Mouse (Mus musculus) embryonic facial prominence, embryonic 13.5 days (tissue): ENCODE results near the gene Capn10. TPM values are rescaled to one million over a fixed set of nuclear protein-coding genes. Genes with fewer than 3 reads are reported as not detected.

ENCODE experiments used
- ATAC-seq: fragments of 200-750 bp; cut with Nextera tagmentation; 2 replicates; pipeline ENCODE4 v1.8.0; 2017; ENCODE audit warnings: low read depth; ENCODE audit not compliant: insufficient number of reproducible peaks, insufficient read depth, low FRiP score, low TSS enrichment
- H3K27ac ChIP-seq: fragments of 300-500 bp; sonication (generic); 2 replicates; pipeline ENCODE4 v1.5.1; 2015; ENCODE audit warnings: moderate library complexity, mild to moderate bottlenecking, inconsistent platforms
- H3K27me3 ChIP-seq: fragments of 300-500 bp; sonication (generic); 2 replicates; pipeline ENCODE4 v1.6.1; 2015; ENCODE audit warnings: mild to moderate bottlenecking, inconsistent platforms
- H3K36me3 ChIP-seq: fragments of 300-500 bp; sonication (generic); 2 replicates; pipeline ENCODE4 v1.6.1; 2015; ENCODE audit warnings: mild to moderate bottlenecking, inconsistent platforms
- H3K4me1 ChIP-seq: fragments of 300-500 bp; sonication (generic); 2 replicates; pipeline ENCODE4 v1.6.1; 2015; ENCODE audit warnings: inconsistent platforms
- H3K4me2 ChIP-seq: fragments of 300-500 bp; sonication (generic); 2 replicates; pipeline ENCODE4 v1.6.1; 2015; ENCODE audit warnings: moderate library complexity, mild to moderate bottlenecking, inconsistent platforms
- H3K4me3 ChIP-seq: fragments of 300-500 bp; sonication (generic); 2 replicates; pipeline ENCODE4 v1.5.1; 2015; ENCODE audit warnings: mild to moderate bottlenecking, inconsistent platforms
- H3K9ac ChIP-seq: fragments of 300-500 bp; sonication (generic); 2 replicates; pipeline ENCODE4 v1.6.1; 2015; ENCODE audit warnings: mild to moderate bottlenecking, inconsistent platforms
- H3K9me3 ChIP-seq: fragments of 300-500 bp; sonication (generic); 2 replicates; pipeline ENCODE4 v1.6.1; 2016; ENCODE audit warnings: inconsistent platforms
- WGBS: fragments of 180-500 bp; shearing (Covaris S2); methylation state at CpG from one replicate; pipeline ENCODE4 v1.1.7; 2015; ENCODE audit warnings: mixed read lengths; 5-methylcytosine and 5-hydroxymethylcytosine counted together
- polyA plus RNA-seq: library from polyadenylated mRNA; unstranded; fragments of >200 nt; fragmentation: Nextera tagmentation; extraction: Ambion mirVana; gene quantifications from 2 replicates; pipeline ENCODE4 v1.2.1, GENCODE M21; 2015

The Capn10 gene
- polyA plus RNA-seq, 1 experiment from 2014 or later: 36.2 TPM

GRCm38 (mm10) chr1:92920474-92921200 lies 13.5 kb upstream of the Capn10 start:
- H3K27ac ChIP-seq: no peak overlapping the region
- no peak overlapping the region for H3K4me2 ChIP-seq
- H3K36me3 ChIP-seq: peaks cover 57% of the 10 kb centered on the region
- no peaks in the 10 kb centered on the region for H3K9me3 ChIP-seq
- 80% methylated on average over 7 of the region's 7 CpGs for WGBS
- H3K4me1 ChIP-seq: no peaks in the 10 kb centered on the region
- ATAC-seq: no peak
- H3K9ac ChIP-seq: no peak overlapping the region
- H3K27me3 ChIP-seq: no peaks in the 10 kb centered on the region
- H3K4me3 ChIP-seq: no peak overlapping the region

GRCm38 (mm10) chr1:92921496-92921895 lies 12.7 kb upstream of the Capn10 start:
- Histone ChIP-seq H3K36me3 (peaks cover 48% of the 10 kb centered on the region), H3K27me3 (no peaks in the 10 kb centered on the region), H3K4me2 (no peak overlapping the region), H3K4me1 (no peaks in the 10 kb centered on the region), H3K4me3 (no peak overlapping the region), H3K9me3 (no peaks in the 10 kb centered on the region), H3K27ac (no peak overlapping the region), H3K9ac (no peak overlapping the region)
- 87% methylated on average over 4 of the region's 4 CpGs for WGBS
- no peak for ATAC-seq

GRCm38 (mm10) chr1:92930171-92930706 lies 3.9 kb upstream of the Capn10 start:
- Histone ChIP-seq H3K4me2 (no peak overlapping the region), H3K27ac (no peak overlapping the region), H3K27me3 (no peaks in the 10 kb centered on the region), H3K9me3 (0 out of 2 replicates have a peak, but pooled peaks cover 6% of the 10 kb centered on the region), H3K36me3 (no peaks in the 10 kb centered on the region), H3K4me1 (peaks cover 7% of the 10 kb centered on the region), H3K9ac (no peak overlapping the region), H3K4me3 (no peak overlapping the region)
- ATAC-seq: no peak
- 22% methylated on average over 1 of the region's 1 CpGs for WGBS

- H3K36me3 ChIP-seq: peaks cover 9% of the 10 kb centered on the region
- no peaks in the 10 kb centered on the region for H3K27me3 ChIP-seq
- peak overlapping the region; percentile 76 for H3K4me2 ChIP-seq
- H3K9ac ChIP-seq: peak overlapping the region; percentile 79
- H3K4me3 ChIP-seq: peak overlapping the region; percentile 65
- ATAC-seq: no peak
- H3K4me1 ChIP-seq: peaks cover 25% of the 10 kb centered on the region
- H3K9me3 ChIP-seq: 0 out of 2 replicates have a peak, but pooled peaks cover 6% of the 10 kb centered on the region
- WGBS: 79% methylated on average over 4 of the region's 4 CpGs
- peak overlapping the region; percentile 95 for H3K27ac ChIP-seq
Measured at GRCm38 (mm10) chr1:92933611-92934010, 565 bp upstream of the Capn10 start.

GRCm38 (mm10) chr1:92935054-92935962 lies 1.1 kb downstream of the Capn10 start:
- H3K27ac ChIP-seq: peak overlapping the region; percentile 95

GRCm38 (mm10) chr1:92935977-92936376 lies 1.8 kb downstream of the Capn10 start:
- peak overlapping the region; percentile 64 for H3K9ac ChIP-seq
- WGBS: 49% methylated on average over 2 of the region's 2 CpGs
- H3K36me3 ChIP-seq: peaks cover 29% of the 10 kb centered on the region
- H3K27ac ChIP-seq: no peak overlapping the region
- 0 out of 2 replicates have a peak, but pooled peaks cover 6% of the 10 kb centered on the region for H3K9me3 ChIP-seq
- peak overlapping the region; percentile 65 for H3K4me3 ChIP-seq
- ATAC-seq: no peak
- H3K27me3 ChIP-seq: no peaks in the 10 kb centered on the region
- H3K4me1 ChIP-seq: peaks cover 25% of the 10 kb centered on the region
- peak overlapping the region; percentile 76 for H3K4me2 ChIP-seq

More at GRCm38 (mm10) chr1:92935054-92935962, 1.1 kb downstream of the Capn10 start:
- H3K9me3 ChIP-seq: 0 out of 2 replicates have a peak, but pooled peaks cover 6% of the 10 kb centered on the region
- peak overlapping the region; percentile 79 for H3K9ac ChIP-seq
- H3K4me1 ChIP-seq: peaks cover 25% of the 10 kb centered on the region
- WGBS: 15% methylated on average over 10 of the region's 10 CpGs
- H3K4me2 ChIP-seq: peak overlapping the region; percentile 76
- H3K27me3 ChIP-seq: no peaks in the 10 kb centered on the region
- H3K36me3 ChIP-seq: peaks cover 24% of the 10 kb centered on the region
- ATAC-seq: no peak
- peak overlapping the region; percentile 65 for H3K4me3 ChIP-seq

GRCm38 (mm10) chr1:92936467-92936866 lies 2.3 kb downstream of the Capn10 start:
- no peaks in the 10 kb centered on the region for H3K27me3 ChIP-seq
- no peak overlapping the region for H3K27ac ChIP-seq
- H3K4me3 ChIP-seq: no peak overlapping the region
- peaks cover 25% of the 10 kb centered on the region for H3K4me1 ChIP-seq
- H3K36me3 ChIP-seq: peaks cover 32% of the 10 kb centered on the region
- ATAC-seq: no peak
- 0 out of 2 replicates have a peak overlapping the region, but pooled peaks have one; percentile 49 for H3K9ac ChIP-seq
- H3K4me2 ChIP-seq: 0 out of 2 replicates have a peak overlapping the region, but pooled peaks have one; percentile 76
- 0 out of 2 replicates have a peak, but pooled peaks cover 6% of the 10 kb centered on the region for H3K9me3 ChIP-seq
- 91% methylated on average over 3 of the region's 3 CpGs for WGBS

GRCm38 (mm10) chr1:92937797-92938196 lies 3.6 kb downstream of the Capn10 start:
- Histone ChIP-seq H3K27ac (no peak overlapping the region), H3K9ac (no peak overlapping the region), H3K4me2 (no peak overlapping the region), H3K4me1 (peaks cover 25% of the 10 kb centered on the region), H3K4me3 (no peak overlapping the region), H3K36me3 (peaks cover 44% of the 10 kb centered on the region), H3K9me3 (0 out of 2 replicates have a peak, but pooled peaks cover 5% of the 10 kb centered on the region), H3K27me3 (no peaks in the 10 kb centered on the region)
- ATAC-seq: no peak
- WGBS: 87% methylated on average over 3 of the region's 3 CpGs

- H3K4me2 ChIP-seq: no peak overlapping the region
- no peaks in the 10 kb centered on the region for H3K9me3 ChIP-seq
- H3K9ac ChIP-seq: no peak overlapping the region
- H3K27ac ChIP-seq: no peak overlapping the region
- H3K27me3 ChIP-seq: no peaks in the 10 kb centered on the region
- WGBS: 96% methylated on average over 4 of the region's 4 CpGs
- peaks cover 64% of the 10 kb centered on the region for H3K36me3 ChIP-seq
- no peak for ATAC-seq
- H3K4me3 ChIP-seq: no peak overlapping the region
- H3K4me1 ChIP-seq: peaks cover 20% of the 10 kb centered on the region
Measured at GRCm38 (mm10) chr1:92939746-92940145, 5.6 kb downstream of the Capn10 start.

GRCm38 (mm10) chr1:92943219-92943989 lies 9.2 kb downstream of the Capn10 start:
- Histone ChIP-seq H3K27me3 (no peaks in the 10 kb centered on the region), H3K27ac (no peak overlapping the region), H3K4me1 (no peaks in the 10 kb centered on the region), H3K4me2 (no peak overlapping the region), H3K36me3 (peaks cover 94% of the 10 kb centered on the region), H3K9ac (no peak overlapping the region), H3K4me3 (no peak overlapping the region), H3K9me3 (no peaks in the 10 kb centered on the region)
- WGBS: 91% methylated on average over 19 of the region's 19 CpGs
- ATAC-seq: no peak

GRCm38 (mm10) chr1:92947966-92948365 lies 13.8 kb downstream of the Capn10 start:
- Histone ChIP-seq H3K36me3 (peaks cover 73% of the 10 kb centered on the region), H3K4me3 (no peak overlapping the region), H3K9ac (no peak overlapping the region), H3K27me3 (no peaks in the 10 kb centered on the region), H3K9me3 (no peaks in the 10 kb centered on the region), H3K27ac (no peak overlapping the region), H3K4me1 (no peaks in the 10 kb centered on the region), H3K4me2 (no peak overlapping the region)
- WGBS: 96% methylated on average over 3 of the region's 3 CpGs
- no peak for ATAC-seq
